ENCODE assay signal across 9 mouse cellular contexts in the genomic region with DNA sequence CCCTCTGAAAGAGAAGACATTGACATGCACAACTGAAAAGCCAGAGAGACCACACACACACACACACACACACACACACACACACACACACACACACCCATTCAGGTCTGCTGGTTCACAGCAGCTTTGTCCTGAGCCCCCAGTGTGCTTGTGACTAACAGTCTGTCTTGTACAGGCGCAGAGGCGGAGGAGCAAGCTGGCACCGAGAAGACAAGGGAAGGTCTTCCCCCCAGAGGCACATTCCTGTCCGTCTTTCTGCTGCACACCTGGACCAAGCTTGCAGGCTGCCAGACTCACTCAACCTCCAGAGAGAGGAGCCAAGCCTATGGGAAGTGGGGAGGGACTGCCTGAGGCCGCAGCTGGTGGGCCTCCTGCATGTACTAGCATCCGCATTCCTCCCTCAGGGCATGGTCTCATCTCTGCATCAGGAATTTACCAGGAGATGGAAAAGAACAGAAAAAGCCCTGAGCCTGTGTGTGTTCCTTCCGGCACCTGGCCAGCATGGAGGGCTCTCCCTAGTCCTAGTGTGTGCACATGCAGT. TPM values are rescaled to one million over a fixed set of nuclear protein-coding genes. Genes with fewer than 3 reads are reported as not detected.
DNase-seq lines count a peak whose midpoint lies in the region; ATAC-seq lines count a peak whose summit lies in the region.
"Had no signal": no experiment of that assay in that cellular context is flagged by ENCODE, and none has a peak within 500 bp of the region (broad histone marks: within the 10 kb centered on the region; RNA-seq: fewer than 3 reads in every experiment).

No protein-coding gene starts in this region.

- H3K4me3 ChIP-seq in lung, embryonic 16.5 days (ENCODE audit: low read length), result no peak overlapping the region
- H3K4me3 ChIP-seq in brown adipose tissue, adult 24 weeks (ENCODE audit: insufficient read depth, low read depth, low read length), result no peak overlapping the region
- no peak overlapping the region for H3K4me3 ChIP-seq in heart, embryonic 14.5 days (ENCODE audit: control insufficient read depth in 1 of 2, insufficient read depth in 1 of 2, low read depth in 1 of 2, low read length in 2 of 2)
- H3K4me3 ChIP-seq in limb, embryonic 12.5 days (replicated peaks), result no peak overlapping the region
- H3K4me3 ChIP-seq in neural tube, embryonic 11.5 days (ENCODE audit: low read depth, low read length), result no peak overlapping the region
- H3K4me3 ChIP-seq: erythroblast, embryonic 14.5 days had no signal

- peak; percentile 58 for ATAC-seq in lung, embryonic 16.5 days (ENCODE audit: low read depth)
- peak; percentile 55; the same call in 1 of the 2 replicates for ATAC-seq in heart, embryonic 14.5 days (ENCODE audit: insufficient number of reproducible peaks, insufficient read depth, low FRiP score, low read depth)
- peak; percentile 44 for ATAC-seq in limb, embryonic 12.5 days (ENCODE audit: insufficient number of reproducible peaks, insufficient read depth, low FRiP score, low TSS enrichment, low read depth)
- ATAC-seq in neural tube, embryonic 11.5 days (ENCODE audit: insufficient read depth, low FRiP score, low TSS enrichment), result peak; percentile 42; the same call in 1 of the 2 replicates

- H3K9me3 ChIP-seq in lung, embryonic 16.5 days (ENCODE audit: control insufficient read depth, low read length), result no peaks in the 10 kb centered on the region
- H3K9me3 ChIP-seq in heart, embryonic 14.5 days (ENCODE audit: control insufficient read depth, low read length), result no peaks in the 10 kb centered on the region
- no peaks in the 10 kb centered on the region for H3K9me3 ChIP-seq in limb, embryonic 12.5 days
- no peaks in the 10 kb centered on the region for H3K9me3 ChIP-seq in neural tube, embryonic 11.5 days (ENCODE audit: control insufficient read depth, low read length)

- peaks cover 65% of the 10 kb centered on the region for H3K4me1 ChIP-seq in lung, embryonic 16.5 days (replicated peaks; ENCODE audit: control insufficient read depth, insufficient read depth, low read length)
- peaks cover 16% of the 10 kb centered on the region for H3K4me1 ChIP-seq in brown adipose tissue, adult 24 weeks (ENCODE audit: control insufficient read depth, insufficient read depth, insufficient read length, low read length)
- peaks cover 42 to 51% of the 10 kb centered on the region in 2 experiments for H3K4me1 ChIP-seq in heart, embryonic 14.5 days (ENCODE audit: control insufficient read depth in 2 of 2, insufficient read depth in 2 of 2, low read length in 2 of 2)
- H3K4me1 ChIP-seq in limb, embryonic 12.5 days (replicated peaks), result peaks cover 45% of the 10 kb centered on the region
- H3K4me1 ChIP-seq in neural tube, embryonic 11.5 days (ENCODE audit: control insufficient read depth, insufficient read depth, low read length), result peaks cover 21% of the 10 kb centered on the region

- H3K27me3 ChIP-seq in lung, embryonic 16.5 days (ENCODE audit: control insufficient read depth, insufficient read depth, low read depth, low read length), result no peaks in the 10 kb centered on the region
- H3K27me3 ChIP-seq in heart, embryonic 14.5 days (ENCODE audit: control insufficient read depth, insufficient read depth, low read length), result no peaks in the 10 kb centered on the region
- H3K27me3 ChIP-seq in limb, embryonic 12.5 days, result no peaks in the 10 kb centered on the region
- H3K27me3 ChIP-seq in neural tube, embryonic 11.5 days (ENCODE audit: control insufficient read depth, insufficient read depth, low read length), result no peaks in the 10 kb centered on the region

- 19% methylated on average over 7 of the region's 7 CpGs for WGBS in lung, embryonic 16.5 days
- WGBS in heart, embryonic 14.5 days, result 14% methylated on average over 7 of the region's 7 CpGs
- 47% methylated on average over 7 of the region's 7 CpGs for WGBS in limb, embryonic 12.5 days
- WGBS in neural tube, embryonic 11.5 days, result 37% methylated on average over 7 of the region's 7 CpGs

- peak overlapping the region; percentile 3; the same call in 1 of the 2 replicates for H3K9ac ChIP-seq in lung, embryonic 16.5 days (ENCODE audit: low read length)
- H3K9ac ChIP-seq in heart, embryonic 14.5 days (ENCODE audit: low read length), result peak overlapping the region; percentile 52
- H3K9ac ChIP-seq in limb, embryonic 12.5 days (replicated peaks), result no peak overlapping the region
- H3K9ac ChIP-seq in neural tube, embryonic 11.5 days (ENCODE audit: low read length), result 0 out of 2 replicates have a peak overlapping the region, but pooled peaks have one; percentile 26

- H3K36me3 ChIP-seq in lung, embryonic 16.5 days (ENCODE audit: control insufficient read depth, insufficient read depth, low read length), result no peaks in the 10 kb centered on the region
- no peaks in the 10 kb centered on the region for H3K36me3 ChIP-seq in heart, embryonic 14.5 days (ENCODE audit: control insufficient read depth, insufficient read depth, low read length)
- H3K36me3 ChIP-seq in limb, embryonic 12.5 days, result peaks cover 5% of the 10 kb centered on the region; the same call in 1 of the 2 replicates
- H3K36me3 ChIP-seq in neural tube, embryonic 11.5 days (ENCODE audit: control insufficient read depth, insufficient read depth, low read length), result no peaks in the 10 kb centered on the region

- peak overlapping the region; percentile 30; the same call in 1 of the 2 replicates for H3K4me2 ChIP-seq in lung, embryonic 16.5 days (ENCODE audit: low read depth, low read length)
- peak overlapping the region; percentile 52 for H3K4me2 ChIP-seq in heart, embryonic 14.5 days (ENCODE audit: low read length)
- 0 out of 2 replicates have a peak overlapping the region, but pooled peaks have one; percentile 21 for H3K4me2 ChIP-seq in limb, embryonic 12.5 days
- no peak overlapping the region for H3K4me2 ChIP-seq in neural tube, embryonic 11.5 days (ENCODE audit: low read depth)

- no peak for DNase-seq in lung, postnatal 25 days (ENCODE audit: low spot score)
- peak; percentile 55 for DNase-seq in neural tube, embryonic 11.5 days (ENCODE audit: low spot score)
- no peak for DNase-seq in layer of hippocampus, adult 9-10 months (ENCODE audit: low spot score)
- DNase-seq in left cerebral cortex, adult 9 months (ENCODE audit: low spot score in 2 of 2), result no peak

- H3K27ac ChIP-seq in lung, embryonic 16.5 days (ENCODE audit: low read length), result peak overlapping the region; percentile 88
- H3K27ac ChIP-seq in brown adipose tissue, adult 24 weeks (replicated peaks; ENCODE audit: low read depth, low read length), result peak overlapping the region; percentile 32
- H3K27ac ChIP-seq in heart, embryonic 14.5 days (replicated peaks in 1 of 2; ENCODE audit: control insufficient read depth in 1 of 2, insufficient read depth in 1 of 2, low read depth in 2 of 2, low read length in 2 of 2), result peak overlapping the region; percentile 95 to 99
- H3K27ac ChIP-seq in limb, embryonic 12.5 days, result peak overlapping the region; percentile 85
- peak overlapping the region; percentile 58; the same call in 1 of the 2 replicates for H3K27ac ChIP-seq in neural tube, embryonic 11.5 days (ENCODE audit: low read depth, low read length)

RNA-seq across cellular contexts. Expression of a gene that starts 24.8 kb away (rescaled TPM):
- polyA plus RNA-seq in lung, embryonic 16.5 days (2015; fragmentation: Nextera tagmentation; extraction: Ambion mirVana), result 64.2 and 77.3 TPM in 2 replicates
- 11.8 and 12.6 TPM in 2 replicates for polyA plus RNA-seq in brown adipose tissue, adult 24 weeks (2012; ENCODE audit: insufficient read depth, insufficient read length, missing spikeins)
- 44.8 and 48.7 TPM in 2 replicates for polyA plus RNA-seq in heart, embryonic 14.5 days (2014; fragmentation: Nextera tagmentation; extraction: Ambion mirVana)
- 260 and 282 TPM in 2 replicates for polyA plus RNA-seq in limb, embryonic 12.5 days (2016; fragmentation: Nextera tagmentation; extraction: Ambion mirVana)
- 88.6 and 102 TPM in 2 replicates for polyA plus RNA-seq in neural tube, embryonic 11.5 days (2014; fragmentation: Nextera tagmentation; extraction: Ambion mirVana)

Comparison
In these comparisons a context has a peak if more than half of its experiments do, and no peak if none do; other contexts are left out.
1. H3K27ac ChIP-seq: peak in every context shown above with its lines; median percentile 97 in heart, embryonic 14.5 days; 88 in lung, embryonic 16.5 days; 85 in limb, embryonic 12.5 days; 58 in neural tube, embryonic 11.5 days; 32 in brown adipose tissue, adult 24 weeks.